In genomic region chr10:5309961-5310713, GRCm38 (mm10) we compare ENCODE assay signal across 9 mouse cellular contexts.
DNase-seq lines count a peak whose midpoint lies in the region; ATAC-seq and TF ChIP-seq lines count a peak whose summit lies in the region.
"Had no signal": no experiment of that assay in that cellular context is flagged by ENCODE, and none has a peak within 500 bp of the region (broad histone marks: within the 10 kb centered on the region; RNA-seq: fewer than 3 reads in every experiment).

No protein-coding gene starts in this region.

- H3K4me1 ChIP-seq in hindbrain, embryonic 11.5 days (replicated peaks; ENCODE audit: control insufficient read depth, insufficient read depth, low read length) = no peaks in the 10 kb centered on the region
- H3K4me1 ChIP-seq in midbrain, embryonic 16.5 days (ENCODE audit: control insufficient read depth, insufficient read depth, low read length) = peaks cover 6% of the 10 kb centered on the region
- H3K4me1 ChIP-seq in liver, postnatal 0 days (ENCODE audit: insufficient read depth) = no peaks in the 10 kb centered on the region

- TF ChIP-seq CTCF in liver, postnatal 0 days (IDR thresholded peaks at IDR 0.05; ENCODE audit: low read depth) = no peak

- H3K36me3 ChIP-seq in hindbrain, embryonic 11.5 days (ENCODE audit: control insufficient read depth, insufficient read depth, low read length) = no peaks in the 10 kb centered on the region
- H3K36me3 ChIP-seq in midbrain, embryonic 16.5 days (ENCODE audit: control insufficient read depth, insufficient read depth, low read length) = no peaks in the 10 kb centered on the region
- H3K36me3 ChIP-seq in liver, postnatal 0 days (replicated peaks; ENCODE audit: insufficient read depth, low read length) = no peaks in the 10 kb centered on the region
- H3K36me3 ChIP-seq: heart, embryonic 13.5 days had no signal

- H3K27ac ChIP-seq in hindbrain, embryonic 11.5 days (ENCODE audit: low read depth, low read length) = no peak overlapping the region
- H3K27ac ChIP-seq in midbrain, embryonic 16.5 days (ENCODE audit: low read length) = no peak overlapping the region; the same call in 1 of the 2 replicates
- no peak overlapping the region for H3K27ac ChIP-seq in liver, postnatal 0 days (ENCODE audit: low read depth)
- H3K27ac ChIP-seq: heart, embryonic 13.5 days had no signal

- no peaks in the 10 kb centered on the region for H3K9me3 ChIP-seq in hindbrain, embryonic 11.5 days (ENCODE audit: control insufficient read depth, low read length)
- H3K9me3 ChIP-seq in midbrain, embryonic 16.5 days (replicated peaks; ENCODE audit: control insufficient read depth, low read length, poor library complexity, severe bottlenecking) = no peaks in the 10 kb centered on the region
- no peaks in the 10 kb centered on the region for H3K9me3 ChIP-seq in liver, postnatal 0 days (ENCODE audit: low read length)
- H3K9me3 ChIP-seq: heart, embryonic 13.5 days had no signal

- H3K4me3 ChIP-seq in hindbrain, embryonic 11.5 days (ENCODE audit: low read depth, low read length) = no peak overlapping the region
- no peak overlapping the region for H3K4me3 ChIP-seq in midbrain, embryonic 16.5 days (ENCODE audit: low read depth, low read length)
- H3K4me3 ChIP-seq in liver, postnatal 0 days (ENCODE audit: low read depth, low read length) = no peak overlapping the region
- H3K4me3 ChIP-seq: heart, embryonic 13.5 days had no signal

- DNase-seq in kidney, postnatal 4 days = peak; percentile 18 to 31
- DNase-seq in kidney, adult 9 months = no peak
- DNase-seq in embryo, embryonic 10.5 days (ENCODE audit: low spot score) = peak; percentile 42
- no peak for DNase-seq in hindbrain, embryonic 11.5 days (ENCODE audit: low spot score)
- no peak for DNase-seq in right cerebral cortex, postnatal 14 days
- no peak for DNase-seq in liver, postnatal 0 days

- 15% methylated on average over 4 of the region's 4 CpGs for WGBS in hindbrain, embryonic 11.5 days
- 10% methylated on average over 4 of the region's 4 CpGs for WGBS in midbrain, embryonic 16.5 days
- 66% methylated on average over 4 of the region's 4 CpGs for WGBS in liver, postnatal 0 days (ENCODE audit: insufficient replicate concordance)

- H3K4me2 ChIP-seq in hindbrain, embryonic 11.5 days (replicated peaks; ENCODE audit: low read depth, low read length) = no peak overlapping the region
- H3K4me2 ChIP-seq in midbrain, embryonic 16.5 days (ENCODE audit: low read length) = no peak overlapping the region
- H3K4me2 ChIP-seq in liver, postnatal 0 days (ENCODE audit: low read depth, low read length) = no peak overlapping the region
- H3K4me2 ChIP-seq: heart, embryonic 13.5 days had no signal

- no peaks in the 10 kb centered on the region for H3K27me3 ChIP-seq in hindbrain, embryonic 11.5 days (ENCODE audit: control insufficient read depth, insufficient read depth, low read length)
- H3K27me3 ChIP-seq in midbrain, embryonic 16.5 days (ENCODE audit: control insufficient read depth, insufficient read depth, low read depth, low read length) = no peaks in the 10 kb centered on the region
- H3K27me3 ChIP-seq in liver, postnatal 0 days (ENCODE audit: insufficient read depth, low read length) = no peaks in the 10 kb centered on the region
- H3K27me3 ChIP-seq: heart, embryonic 13.5 days had no signal

- H3K9ac ChIP-seq in hindbrain, embryonic 11.5 days (ENCODE audit: low read depth, low read length) = no peak overlapping the region
- no peak overlapping the region for H3K9ac ChIP-seq in midbrain, embryonic 16.5 days (ENCODE audit: low read depth, low read length)
- no peak overlapping the region for H3K9ac ChIP-seq in liver, postnatal 0 days (replicated peaks)
- H3K9ac ChIP-seq: heart, embryonic 13.5 days had no signal

- TF ChIP-seq EP300 in liver, postnatal 0 days (IDR thresholded peaks at IDR 0.05; ENCODE audit: low read depth) = no peak

- ATAC-seq in hindbrain, embryonic 11.5 days (ENCODE audit: low FRiP score) = peak; percentile 59; the same call in 1 of the 2 replicates
- peak; percentile 72 for ATAC-seq in midbrain, embryonic 16.5 days
- ATAC-seq in liver, postnatal 0 days = no peak
- no peak for ATAC-seq in CD4-positive, CD25-positive, alpha-beta regulatory T cell, adult 4 months

Comparison
In these comparisons a context has a peak if more than half of its experiments do, and no peak if none do; other contexts are left out.
1. DNase-seq: peak in kidney, postnatal 4 days (2 of 2) and embryo, embryonic 10.5 days (single experiment); none in kidney, adult 9 months (single experiment), hindbrain, embryonic 11.5 days (single experiment), right cerebral cortex, postnatal 14 days (single experiment) and liver, postnatal 0 days (single experiment).
2. ATAC-seq: peak in hindbrain, embryonic 11.5 days (single experiment) and midbrain, embryonic 16.5 days (single experiment); none in liver, postnatal 0 days (single experiment) and CD4-positive, CD25-positive, alpha-beta regulatory T cell, adult 4 months (single experiment).